Mouse (Mus musculus) kidney, adult 2 months (tissue): ENCODE data around the gene Gapdh.

Experiments
- CTCF ChIP-seq: fragments of 200-500 bp; conservative IDR thresholded peaks from 2 replicates; pipeline ENCODE4 v1.5.1; 2011; ENCODE audit warnings: low read depth, mild to moderate bottlenecking, control low read depth, low read length, moderate library complexity, mixed read lengths; ENCODE audit not compliant: insufficient read depth, insufficient read length
- POLR2A ChIP-seq: fragments of 200-500 bp; IDR thresholded peaks from one replicate; pipeline ENCODE4 v1.6.1; 2011; ENCODE audit warnings: low read depth, low read length, control low read depth

DNA sequence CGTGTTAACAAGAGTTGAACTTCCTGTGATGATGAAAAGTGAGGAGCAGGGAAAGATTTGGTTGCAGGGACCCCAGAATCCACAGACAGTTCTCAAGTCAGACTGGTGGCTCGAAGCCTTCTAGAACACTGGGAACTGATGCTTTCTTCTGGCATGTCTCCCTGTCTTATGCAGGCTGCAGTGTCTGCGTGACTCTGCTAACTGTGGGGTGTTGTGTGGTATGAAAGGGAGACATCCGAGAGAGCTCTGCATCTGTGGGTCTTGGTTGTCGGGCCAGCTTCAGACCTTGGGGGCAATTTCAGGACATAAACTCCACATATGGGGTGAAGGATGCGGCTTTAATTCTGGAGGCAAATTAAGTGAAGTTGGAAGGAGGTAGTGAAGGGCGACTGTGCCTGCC, 20.1 kb downstream of the Gapdh start:
- TF ChIP-seq POLR2A, result no peak
- TF ChIP-seq CTCF, result no peak
